ENCODE assay signal across 21 mouse cellular contexts in genomic region chr1:20398319-20398718, GRCm38 (mm10).
"Had no signal": no experiment of that assay in that cellular context is flagged by ENCODE, and none has a peak within 500 bp of the region (broad histone marks: within the 10 kb centered on the region; RNA-seq: fewer than 3 reads in every experiment).

No protein-coding gene starts in this region.

- H3K9me3 ChIP-seq: hindbrain, embryonic 15.5 days; limb, embryonic 12.5 days; limb, embryonic 15.5 days; lung, embryonic 15.5 days; midbrain, embryonic 12.5 days; midbrain, embryonic 15.5 days; neural tube, embryonic 12.5 days; neural tube, embryonic 15.5 days had no signal

- H3K27ac ChIP-seq: hindbrain, embryonic 15.5 days; limb, embryonic 12.5 days; limb, embryonic 15.5 days; liver, embryonic 14.5 days; lung, embryonic 15.5 days; macrophage; midbrain, embryonic 12.5 days; midbrain, embryonic 15.5 days; neural tube, embryonic 12.5 days; neural tube, embryonic 15.5 days; stomach, postnatal 0 days had no signal

- H3K36me3 ChIP-seq: hindbrain, embryonic 15.5 days; limb, embryonic 12.5 days; limb, embryonic 15.5 days; lung, embryonic 15.5 days; midbrain, embryonic 12.5 days; midbrain, embryonic 15.5 days; neural tube, embryonic 12.5 days; neural tube, embryonic 15.5 days had no signal

- H3K4me2 ChIP-seq: hindbrain, embryonic 15.5 days; limb, embryonic 12.5 days; limb, embryonic 15.5 days; liver, embryonic 11.5 days; lung, embryonic 15.5 days; midbrain, embryonic 12.5 days; midbrain, embryonic 15.5 days; neural tube, embryonic 12.5 days; neural tube, embryonic 15.5 days had no signal

- H3K4me1 ChIP-seq: hindbrain, embryonic 15.5 days; limb, embryonic 12.5 days; limb, embryonic 15.5 days; lung, embryonic 15.5 days; midbrain, embryonic 12.5 days; midbrain, embryonic 15.5 days; neural tube, embryonic 12.5 days; neural tube, embryonic 15.5 days had no signal

- DNase-seq: left cerebral cortex, postnatal 4 days; liver, postnatal 0 days; right cerebral cortex, adult 18-20 months; right cerebral cortex, postnatal 14 days; right cerebral cortex, postnatal 4 days; thymus, adult 2 months; thymus, postnatal 14 days; thymus, postnatal 4 days had no signal

- H3K27me3 ChIP-seq: hindbrain, embryonic 15.5 days; limb, embryonic 12.5 days; limb, embryonic 15.5 days; lung, embryonic 15.5 days; midbrain, embryonic 12.5 days; midbrain, embryonic 15.5 days; neural tube, embryonic 12.5 days; neural tube, embryonic 15.5 days had no signal

- ATAC-seq: intestine, postnatal 0 days; liver, postnatal 0 days; midbrain, embryonic 15.5 days had no signal

- H3K4me3 ChIP-seq: hindbrain, embryonic 15.5 days; limb, embryonic 12.5 days; limb, embryonic 15.5 days; lung, embryonic 15.5 days; midbrain, embryonic 12.5 days; midbrain, embryonic 15.5 days; neural tube, embryonic 12.5 days; neural tube, embryonic 15.5 days had no signal

- H3K9ac ChIP-seq: hindbrain, embryonic 15.5 days; limb, embryonic 12.5 days; limb, embryonic 15.5 days; liver, embryonic 14.5 days; liver, postnatal 0 days; lung, embryonic 15.5 days; midbrain, embryonic 12.5 days; midbrain, embryonic 15.5 days; neural tube, embryonic 12.5 days; neural tube, embryonic 15.5 days had no signal
